Mouse (Mus musculus) NIH3T3 (cell line): ENCODE measurements around the gene Myof.

Source experiments
- DNase-seq: peaks from one replicate; pipeline ENCODE4 v3.0.0-alpha.2; 2012; ENCODE audit warnings: low read depth

Gene Myof

GRCm38 (mm10) chr19:37873499-37873898, 169.9 kb downstream of the Myof start:
- DNase-seq = no peak

- DNase-seq = no peak
Measured at GRCm38 (mm10) chr19:37867592-37867991, 175.8 kb downstream of the Myof start.

GRCm38 (mm10) chr19:37866994-37867393, 176.4 kb downstream of the Myof start:
- no peak for DNase-seq

- no peak for DNase-seq
Measured at GRCm38 (mm10) chr19:37861171-37861570, 182.2 kb downstream of the Myof start.

GRCm38 (mm10) chr19:37860267-37860666, 183.1 kb downstream of the Myof start:
- no peak for DNase-seq

- no peak for DNase-seq
Measured at GRCm38 (mm10) chr19:37858406-37859081, 184.8 kb downstream of the Myof start.

- no peak for DNase-seq
Measured at GRCm38 (mm10) chr19:37852056-37852455, 191.3 kb downstream of the Myof start.

GRCm38 (mm10) chr19:37851590-37852038, 191.8 kb downstream of the Myof start:
- DNase-seq = peak; percentile 45
